Mouse (Mus musculus) testis, adult 2 months (tissue): Measurements from ENCODE around the gene Slc25a11. TPM values are rescaled to one million over a fixed set of nuclear protein-coding genes. Genes with fewer than 3 reads are reported as not detected.

Source experiments
- H3K27ac ChIP-seq: fragments of 200-500 bp; 2 replicates; pipeline ENCODE4 v1.5.1; 2012; ENCODE audit warnings: low read depth, low read length; ENCODE audit not compliant: control insufficient read depth, insufficient read depth
- H3K27me3 ChIP-seq: fragments of 200-500 bp; 2 replicates; pipeline ENCODE4 v1.6.1; 2012; ENCODE audit warnings: mild to moderate bottlenecking, low read length, moderate library complexity; ENCODE audit not compliant: control insufficient read depth, insufficient read depth
- H3K36me3 ChIP-seq: fragments of 200-500 bp; 2 replicates; pipeline ENCODE4 v1.6.1; 2012; ENCODE audit warnings: mild to moderate bottlenecking, low read length; ENCODE audit not compliant: control insufficient read depth, insufficient read depth
- H3K4me1 ChIP-seq: fragments of 200-500 bp; 2 replicates; pipeline ENCODE4 v1.6.1; 2012; ENCODE audit warnings: low read length; ENCODE audit not compliant: control insufficient read depth, insufficient read depth
- H3K4me3 ChIP-seq: fragments of 200-500 bp; 2 replicates; pipeline ENCODE4 v1.5.1; 2012; ENCODE audit warnings: low read depth, mild to moderate bottlenecking, low read length, moderate library complexity, mixed read lengths; ENCODE audit not compliant: control insufficient read depth
- CTCF ChIP-seq: fragments of 200-500 bp; IDR thresholded peaks from 2 replicates; pipeline ENCODE4 v1.5.1; 2012; ENCODE audit warnings: low read depth, mild to moderate bottlenecking, inconsistent platforms, low read length, moderate library complexity; ENCODE audit not compliant: control insufficient read depth, insufficient read depth, insufficient replicate concordance
- POLR2A ChIP-seq: fragments of 200-500 bp; IDR thresholded peaks from 2 replicates; pipeline ENCODE4 v1.6.1; 2012; ENCODE audit warnings: low read depth, mild to moderate bottlenecking, inconsistent platforms, low read length, moderate library complexity; ENCODE audit not compliant: control insufficient read depth
- polyA plus RNA-seq: library from polyadenylated mRNA; depleted of rRNA; stranded (reverse); fragments of >200 nt; gene quantifications from 2 replicates; pipeline ENCODE4 v1.2.3, GENCODE M21; 2012

The Slc25a11 gene
- polyA plus RNA-seq, 1 experiment, result 27.2 TPM

DNA sequence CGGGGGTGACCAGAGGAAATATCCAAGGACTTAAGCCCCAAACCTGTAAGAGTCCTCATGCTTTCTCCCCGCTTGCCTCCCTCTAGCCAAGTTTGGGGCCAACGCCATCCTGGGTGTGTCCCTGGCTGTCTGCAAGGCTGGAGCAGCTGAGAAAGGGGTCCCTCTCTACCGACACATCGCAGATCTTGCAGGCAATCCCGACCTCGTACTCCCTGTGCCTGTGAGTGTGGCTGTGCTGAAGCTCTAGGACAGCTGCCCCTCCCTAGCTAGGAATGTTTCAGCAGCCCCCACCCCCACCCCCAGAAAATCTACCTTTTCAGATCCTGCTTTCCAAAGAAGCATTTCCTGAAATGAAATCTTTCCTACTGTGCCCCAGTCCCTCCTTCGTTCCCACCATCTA lies 11.7 kb upstream of the Slc25a11 start:
- Histone ChIP-seq H3K36me3 (no peaks in the 10 kb centered on the region; the same call in 1 of the 2 replicates), H3K4me3 (no peak overlapping the region), H3K4me1 (peaks cover 16% of the 10 kb centered on the region), H3K27me3 (no peaks in the 10 kb centered on the region), H3K27ac (no peak overlapping the region)
- TF ChIP-seq CTCF (no peak), POLR2A (no peak)

DNA sequence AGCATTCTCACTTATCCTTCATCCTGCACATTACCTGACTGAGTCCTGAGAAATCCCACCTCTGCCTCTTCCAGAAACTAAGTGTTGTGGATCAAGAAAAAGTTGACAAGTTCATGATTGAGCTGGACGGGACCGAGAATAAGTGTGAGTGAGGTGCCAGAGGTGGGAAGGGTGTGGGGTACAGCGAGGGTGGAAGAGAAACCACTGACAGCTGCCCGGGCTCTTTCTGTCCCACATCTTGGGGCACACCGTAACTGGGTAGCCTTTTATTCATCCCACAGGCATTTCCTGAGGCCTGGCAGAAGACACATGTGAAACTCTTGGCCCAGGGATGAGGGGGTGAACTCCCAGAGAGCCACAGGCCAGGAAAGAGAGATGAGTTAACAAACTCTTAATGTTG lies 11.2 kb upstream of the Slc25a11 start:
- H3K36me3 ChIP-seq, result no peaks in the 10 kb centered on the region; the same call in 1 of the 2 replicates
- TF ChIP-seq POLR2A (no peak), CTCF (no peak)
- no peaks in the 10 kb centered on the region for H3K27me3 ChIP-seq
- H3K4me1 ChIP-seq, result peaks cover 16% of the 10 kb centered on the region
- no peak overlapping the region for H3K4me3 ChIP-seq
- H3K27ac ChIP-seq, result no peak overlapping the region

DNA sequence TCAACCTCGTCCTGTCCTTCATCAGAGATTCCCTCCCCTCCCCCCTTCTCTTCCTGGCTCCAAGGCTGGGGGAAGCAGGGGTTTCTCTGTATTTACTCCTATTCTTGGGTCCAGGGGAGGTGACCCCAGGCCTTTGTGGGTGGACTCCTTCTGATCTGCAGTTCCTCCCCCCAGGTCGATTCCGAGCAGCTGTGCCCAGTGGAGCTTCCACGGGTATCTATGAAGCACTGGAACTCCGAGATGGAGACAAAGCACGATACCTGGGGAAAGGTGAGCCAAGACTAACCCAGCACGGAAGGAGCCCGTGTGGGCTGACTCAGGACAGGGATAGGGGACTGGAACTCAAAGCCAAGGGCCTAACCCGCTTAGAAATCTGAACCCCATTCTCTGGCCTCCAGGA lies 10.7 kb upstream of the Slc25a11 start:
- Histone ChIP-seq H3K27me3 (no peaks in the 10 kb centered on the region), H3K27ac (no peak overlapping the region), H3K36me3 (no peaks in the 10 kb centered on the region; the same call in 1 of the 2 replicates), H3K4me3 (no peak overlapping the region), H3K4me1 (peaks cover 16% of the 10 kb centered on the region)
- TF ChIP-seq POLR2A (no peak), CTCF (no peak)

DNA sequence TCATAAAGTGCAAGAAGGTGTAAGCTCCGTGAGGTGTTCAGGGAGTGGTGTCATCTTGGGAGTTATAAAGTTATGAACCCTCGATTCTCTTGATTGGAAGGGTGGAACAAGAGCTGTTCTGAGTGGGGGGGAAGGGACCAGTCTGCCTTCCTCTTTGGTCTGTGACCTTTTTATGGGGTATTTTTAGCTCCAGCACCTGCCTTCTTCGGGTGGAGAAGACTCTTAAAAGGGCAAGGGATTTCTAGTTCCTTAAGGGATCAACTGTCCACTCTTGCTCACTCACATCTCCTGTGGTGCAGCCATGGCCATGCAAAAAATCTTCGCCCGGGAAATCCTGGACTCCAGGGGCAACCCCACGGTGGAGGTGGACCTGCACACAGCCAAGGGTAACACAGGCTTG lies 10.3 kb upstream of the Slc25a11 start:
- Histone ChIP-seq H3K27ac (no peak overlapping the region), H3K4me1 (peaks cover 20% of the 10 kb centered on the region), H3K4me3 (no peak overlapping the region), H3K27me3 (no peaks in the 10 kb centered on the region), H3K36me3 (no peaks in the 10 kb centered on the region; the same call in 1 of the 2 replicates)
- no peak for TF ChIP-seq CTCF
- TF ChIP-seq POLR2A, result 0 out of 2 replicates have a peak, but pooled peaks have one; percentile 12

DNA sequence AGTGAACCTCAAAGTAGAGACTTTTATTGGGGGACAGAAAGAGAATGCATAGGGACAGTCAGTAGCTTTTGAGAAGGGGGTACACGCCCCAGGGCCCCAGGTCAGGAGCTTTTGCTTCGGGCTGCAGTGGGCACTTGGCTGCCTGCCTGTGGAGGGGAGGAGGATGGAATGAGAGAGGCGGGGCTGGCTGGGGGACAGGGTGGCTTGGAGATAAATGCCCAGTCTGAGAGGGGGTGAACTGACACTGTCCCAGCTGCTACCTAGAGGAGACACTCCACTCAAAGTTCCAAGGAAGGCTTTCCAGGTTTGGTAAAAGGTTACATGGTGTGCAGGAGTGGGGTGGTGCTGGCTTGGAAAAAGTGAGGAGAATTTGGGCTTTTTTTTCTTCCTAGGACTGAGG lies 9.7 kb upstream of the Slc25a11 start, which contains the start of gene Eno3:
TSS of gene Eno3 (plus strand) at position 239 of the 400 bp plus-strand sequence.
- Histone ChIP-seq H3K4me1 (peaks cover 21% of the 10 kb centered on the region), H3K36me3 (no peaks in the 10 kb centered on the region; the same call in 1 of the 2 replicates), H3K27ac (peak within 1 kb of the TSS; percentile 95), H3K4me3 (peak within 1 kb of the TSS; percentile 80), H3K27me3 (no peaks in the 10 kb centered on the region)
- TF ChIP-seq CTCF (no peak), POLR2A (no peak)

DNA sequence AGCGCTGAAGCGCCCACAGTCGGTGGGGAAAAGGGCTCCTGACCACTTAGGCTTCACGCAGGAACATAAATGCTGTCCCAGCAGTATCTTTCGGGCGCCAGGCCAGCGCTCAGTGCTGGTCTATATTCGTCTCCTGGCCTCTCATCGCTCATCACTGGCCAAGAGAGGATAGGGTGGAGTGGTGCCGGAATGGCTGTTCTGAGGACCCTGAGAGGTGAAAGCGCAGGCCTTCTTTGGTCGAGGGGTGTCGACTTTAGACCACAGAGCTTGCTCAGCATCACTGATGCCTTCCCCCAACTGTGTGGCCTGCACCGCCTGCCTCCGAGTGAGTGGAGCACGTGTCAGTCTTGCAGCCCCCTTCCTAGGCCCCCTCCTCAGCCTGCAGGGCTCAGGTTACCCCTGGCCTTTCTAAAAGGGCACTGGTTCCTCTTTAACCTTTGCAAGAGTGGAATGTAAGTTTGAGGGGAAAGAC lies 9.2 kb upstream of the Slc25a11 start:
- Histone ChIP-seq H3K4me3 (peak overlapping the region; percentile 80), H3K36me3 (no peaks in the 10 kb centered on the region; the same call in 1 of the 2 replicates), H3K27ac (peak overlapping the region; percentile 95), H3K27me3 (no peaks in the 10 kb centered on the region), H3K4me1 (peaks cover 23% of the 10 kb centered on the region)
- TF ChIP-seq CTCF, result no peak
- 0 out of 2 replicates have a peak, but pooled peaks have one; percentile 22 for TF ChIP-seq POLR2A

DNA sequence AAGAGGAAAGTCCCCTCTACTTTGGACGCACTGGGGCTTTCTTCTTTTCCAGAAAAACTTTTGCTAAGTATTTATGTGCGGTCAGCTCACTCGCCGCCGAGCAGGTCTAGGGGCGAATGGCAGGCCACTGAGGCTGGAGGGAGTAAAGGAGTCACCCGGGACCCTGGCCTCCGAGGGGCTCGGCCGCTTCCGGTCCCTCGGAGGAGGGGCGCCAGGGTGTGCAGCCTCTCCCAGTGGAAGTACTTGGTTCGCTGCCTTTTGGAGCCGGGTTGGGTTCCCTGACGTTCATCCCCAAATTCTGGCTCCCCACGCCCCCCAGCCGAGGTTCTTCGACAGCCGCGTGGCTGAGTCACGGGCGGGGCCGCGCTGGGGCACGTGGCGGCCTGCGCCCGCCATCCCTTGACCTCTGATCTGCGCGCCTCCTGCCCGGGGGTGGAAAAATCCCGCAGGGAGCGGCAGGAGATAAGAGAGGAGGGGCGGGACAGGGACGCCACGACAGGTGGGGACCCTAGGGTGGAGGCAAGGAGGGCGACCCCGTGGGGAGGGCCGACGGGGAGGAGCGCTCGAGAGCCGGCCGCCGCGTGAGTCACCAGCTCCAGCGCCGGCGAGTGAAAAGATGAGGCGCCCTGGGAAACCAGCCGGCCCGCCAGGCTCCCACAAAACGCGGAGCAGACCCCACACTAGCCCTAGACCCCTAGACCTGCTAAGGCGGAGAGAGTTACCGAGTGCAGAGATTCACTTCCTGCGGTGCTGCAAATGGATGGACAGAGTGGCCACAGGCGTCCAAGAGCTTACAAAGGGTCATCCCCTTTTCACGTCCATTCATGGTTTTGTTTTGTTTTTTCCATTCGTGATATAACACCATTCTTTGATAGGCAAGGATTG lies 8.5 kb upstream of the Slc25a11 start:
- Histone ChIP-seq H3K4me1 (peaks cover 23% of the 10 kb centered on the region), H3K27me3 (no peaks in the 10 kb centered on the region), H3K36me3 (no peaks in the 10 kb centered on the region; the same call in 1 of the 2 replicates), H3K27ac (peak overlapping the region; percentile 95), H3K4me3 (peak overlapping the region; percentile 80)
- TF ChIP-seq CTCF (no peak), POLR2A (peak; percentile 60)
